Mouse (Mus musculus): ENCODE data around the gene Rad51c.

DNA sequence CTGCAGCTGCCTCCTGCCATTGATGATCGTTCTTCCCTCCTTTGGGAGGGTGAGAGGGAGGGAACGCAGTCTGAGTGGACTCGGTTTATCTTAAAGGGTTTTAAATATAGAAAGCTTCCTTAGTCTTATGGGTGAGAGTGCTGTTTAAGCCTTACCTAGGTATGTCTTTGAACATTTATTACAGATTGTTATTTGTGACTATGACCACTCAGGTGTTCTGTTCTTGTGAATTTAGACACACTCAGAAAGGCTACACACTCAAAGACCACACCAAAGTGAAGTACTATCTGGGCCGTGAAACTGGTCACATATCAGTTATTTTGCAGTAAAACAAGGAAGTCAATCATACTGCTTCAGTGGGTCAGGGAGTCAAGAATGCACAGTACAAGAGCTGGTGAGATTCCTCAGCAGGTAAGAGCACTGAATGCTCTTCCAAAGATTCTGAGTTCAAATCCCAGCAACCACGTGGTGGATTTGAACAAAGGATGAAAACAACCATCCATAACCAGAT, 38.7 kb upstream of the Rad51c start:
- no peak for TF ChIP-seq GATA1 (IDR thresholded peaks at IDR 0.05; ENCODE audit: borderline replicate concordance, low read length)
- TF ChIP-seq FLI1 (IDR thresholded peaks at IDR 0.05; ENCODE audit: low read length), result no peak

All from megakaryocyte, embryonic 14.5 days (primary cell).